ENCODE assay signal across 8 mouse cellular contexts in the genomic region with DNA sequence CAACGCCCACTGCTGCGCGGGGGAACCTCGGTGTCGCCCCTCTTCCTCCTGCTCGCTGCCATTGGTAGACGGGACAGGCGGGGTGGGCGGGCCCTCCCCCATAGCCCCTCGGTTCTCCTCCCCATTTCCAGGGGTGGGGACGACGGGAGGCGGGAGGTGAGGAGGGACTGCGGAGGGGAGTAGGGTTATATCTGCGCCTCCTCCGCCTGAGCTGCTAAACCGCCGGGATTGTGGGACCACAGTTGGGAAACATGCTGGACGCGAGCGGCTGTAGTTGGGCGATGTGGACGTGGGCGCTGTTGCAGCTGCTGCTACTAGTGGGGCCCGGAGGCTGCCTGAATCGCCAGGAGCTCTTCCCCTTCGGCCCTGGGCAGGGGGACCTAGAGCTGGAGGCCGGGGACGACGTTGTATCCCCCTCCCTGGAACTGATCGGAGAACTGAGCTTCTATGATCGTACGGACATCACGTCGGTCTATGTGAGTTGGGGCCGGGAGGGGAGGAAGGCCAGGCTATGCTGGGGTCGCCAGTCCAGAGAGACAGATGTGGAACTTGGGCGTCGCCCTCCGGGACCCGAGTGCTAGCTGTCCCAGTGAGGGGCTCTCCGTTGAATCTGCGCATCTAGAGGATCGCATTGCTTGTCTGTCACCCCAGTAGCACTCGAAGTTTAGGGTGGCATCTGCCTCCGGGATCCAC.
DNase-seq lines count a peak whose midpoint lies in the region; ATAC-seq lines count a peak whose summit lies in the region.
"Not testable (repeated sequence)": the region's sequence is repeated elsewhere in the genome, so short reads cannot be mapped to it uniquely, and the experiment has no call there.

No protein-coding gene starts in this region.

- not testable (repeated sequence) for H3K9ac ChIP-seq in embryonic facial prominence, embryonic 13.5 days; limb, embryonic 13.5 days

- H3K36me3 ChIP-seq in embryonic facial prominence, embryonic 13.5 days; limb, embryonic 13.5 days: not testable (repeated sequence)

- not testable (repeated sequence) for H3K4me1 ChIP-seq in embryonic facial prominence, embryonic 13.5 days; limb, embryonic 13.5 days

- under 1% methylated on average over 28 of the region's 46 CpGs for WGBS in embryonic facial prominence, embryonic 13.5 days
- WGBS in limb, embryonic 13.5 days, result 1% methylated on average over 27 of the region's 46 CpGs

- intact Hi-C loops in heart, postnatal 14 days (cut with DNase I), result not testable (repeated sequence)

- H3K4me3 ChIP-seq in embryonic facial prominence, embryonic 13.5 days, result peak overlapping the region; percentile 34
- peak overlapping the region; percentile 35 for H3K4me3 ChIP-seq in limb, embryonic 13.5 days

- not testable (repeated sequence) for H3K27ac ChIP-seq in embryonic facial prominence, embryonic 13.5 days; limb, embryonic 13.5 days

- peak; percentile 24 to 26 for DNase-seq in B cell, adult 2 months
- peak; percentile 67 for DNase-seq in gastrocnemius, postnatal 25 days
- DNase-seq in heart, postnatal 14 days, result peak; percentile 43 to 57
- peak; percentile 26 for DNase-seq in kidney, adult 11 months
- DNase-seq in lung, postnatal 36 days, result peak; percentile 25

- not testable (repeated sequence) for H3K27me3 ChIP-seq in embryonic facial prominence, embryonic 13.5 days; limb, embryonic 13.5 days

- H3K4me2 ChIP-seq in embryonic facial prominence, embryonic 13.5 days, result peak overlapping the region; percentile 50
- peak overlapping the region; percentile 52 for H3K4me2 ChIP-seq in limb, embryonic 13.5 days (replicated peaks)

- not testable (repeated sequence) for H3K9me3 ChIP-seq in embryonic facial prominence, embryonic 13.5 days; limb, embryonic 13.5 days

- ATAC-seq in embryonic facial prominence, embryonic 13.5 days (ENCODE audit: insufficient number of reproducible peaks, insufficient read depth, low FRiP score, low TSS enrichment, low read depth), result peak; percentile 82
- ATAC-seq in limb, embryonic 13.5 days (ENCODE audit: low FRiP score, low read depth), result peak; percentile 90
- peak; percentile 15; the same call in 1 of the 2 replicates for ATAC-seq in neutrophil, adult 5-6 weeks (ENCODE audit: extremely low read depth, insufficient number of reproducible peaks, low FRiP score, poor library complexity, severe bottlenecking)

Comparison
In these comparisons a context has a peak if more than half of its experiments do, and no peak if none do; other contexts are left out.
1. ATAC-seq: peak in every context shown above with its lines; median percentile 90 in limb, embryonic 13.5 days; 82 in embryonic facial prominence, embryonic 13.5 days; 15 in neutrophil, adult 5-6 weeks.